Mouse (Mus musculus): Measurements from ENCODE around the gene Pappa2.

The Pappa2 gene

DNA sequence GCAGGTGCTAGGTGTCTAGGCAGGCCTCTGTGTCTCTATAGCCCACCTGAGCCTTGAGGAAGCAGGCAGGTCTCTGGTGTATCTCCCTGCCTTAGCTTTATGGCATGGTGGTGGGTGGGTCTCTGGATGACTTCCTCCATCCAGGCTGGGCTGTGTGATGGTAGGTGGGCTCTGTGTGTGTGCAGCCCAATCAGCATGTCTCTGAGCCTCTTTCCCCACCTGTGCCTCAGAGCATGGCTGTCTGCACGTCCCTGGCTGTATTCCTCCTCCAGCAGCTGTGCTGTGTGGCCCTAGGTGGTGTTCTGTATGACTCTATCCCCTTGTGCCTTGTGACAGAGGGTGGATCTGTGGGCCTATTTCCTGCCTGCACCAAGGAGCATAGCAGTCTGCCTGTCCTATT, at the start of gene Pappa2:
TSS of gene Pappa2 (minus strand) at position 101 of the 400 bp plus-strand sequence.
- DNase-seq (ENCODE audit: low spot score), result no peak

DNA sequence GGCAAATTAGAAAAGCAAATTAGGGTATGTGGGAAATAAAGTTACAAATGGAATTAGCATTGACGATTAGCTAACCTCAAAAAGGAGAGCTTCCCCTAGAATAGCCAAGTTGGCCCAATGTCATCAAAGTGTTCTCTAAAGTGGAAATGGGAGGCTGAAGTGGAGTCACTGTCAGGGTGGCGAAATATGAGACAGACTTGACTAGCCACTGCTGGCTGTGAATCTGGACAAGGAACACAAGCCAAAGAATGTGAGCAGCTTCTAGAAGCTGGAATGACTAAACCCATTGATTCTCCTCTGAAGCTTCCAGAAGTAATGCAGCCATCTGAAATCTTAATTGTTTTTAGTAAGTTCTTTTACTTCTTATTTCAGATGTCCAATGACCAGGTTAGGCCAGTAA, 48.8 kb upstream of the Pappa2 start:
- no peak for DNase-seq (ENCODE audit: low spot score)

DNA sequence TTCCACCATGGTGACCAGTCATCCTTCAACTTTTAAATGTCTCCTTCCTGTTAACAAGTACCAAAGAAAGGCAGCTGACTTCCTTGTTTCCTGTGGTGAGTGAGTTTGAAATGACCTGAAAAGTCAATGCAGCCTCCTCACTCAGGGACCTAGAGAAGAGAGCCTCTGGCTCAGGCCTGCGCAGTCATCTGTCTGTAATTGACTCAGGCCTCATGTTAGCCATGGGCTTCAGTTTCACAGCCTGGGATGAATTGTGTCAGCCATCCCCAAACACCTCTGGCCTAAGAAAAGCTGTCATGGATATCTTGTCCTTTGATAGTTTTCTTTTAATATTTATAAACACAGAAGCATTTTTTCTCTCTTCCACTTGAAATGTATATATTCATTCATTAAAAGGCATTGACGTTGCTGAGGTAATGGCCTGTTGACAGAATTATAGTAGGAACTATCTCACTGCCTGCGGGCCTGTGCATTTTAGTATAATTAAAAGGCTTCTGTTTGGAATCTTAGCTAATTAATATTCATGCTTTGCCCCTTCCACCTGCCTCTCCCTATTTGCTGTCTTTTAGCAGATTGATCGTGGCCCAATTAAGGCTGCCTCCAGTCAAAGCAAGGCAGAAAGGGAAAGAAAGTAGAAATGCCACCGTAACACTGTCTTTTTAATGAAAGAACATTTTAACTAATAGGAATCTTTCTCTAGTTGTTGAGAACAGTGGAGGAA, 34.8 kb upstream of the Pappa2 start:
- DNase-seq (ENCODE audit: low spot score), result no peak

GRCm38 (mm10) chr1:158987042-158987441, 6.8 kb upstream of the Pappa2 start:
- no peak for DNase-seq (ENCODE audit: low spot score)

DNA sequence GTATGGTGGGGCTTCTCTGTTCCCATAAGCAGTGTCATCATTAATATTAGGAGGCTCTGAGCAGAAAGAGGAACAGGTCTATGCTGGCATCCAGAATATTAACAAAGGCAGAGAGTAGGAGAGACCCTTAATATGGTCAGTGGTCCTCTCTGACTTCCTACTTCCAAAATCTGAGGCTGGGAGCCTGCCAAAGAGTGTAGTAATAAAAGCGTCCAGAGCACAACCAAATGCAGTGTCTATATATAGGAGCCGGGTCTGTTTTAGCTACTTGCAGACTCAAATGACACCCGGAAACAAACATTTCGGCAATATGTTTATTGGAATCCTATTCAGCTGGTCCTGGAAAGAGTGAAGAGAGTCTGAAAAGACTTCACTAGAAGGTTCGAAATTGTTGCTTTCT, 17.9 kb downstream of the Pappa2 start:
- DNase-seq (ENCODE audit: low spot score), result no peak

DNA sequence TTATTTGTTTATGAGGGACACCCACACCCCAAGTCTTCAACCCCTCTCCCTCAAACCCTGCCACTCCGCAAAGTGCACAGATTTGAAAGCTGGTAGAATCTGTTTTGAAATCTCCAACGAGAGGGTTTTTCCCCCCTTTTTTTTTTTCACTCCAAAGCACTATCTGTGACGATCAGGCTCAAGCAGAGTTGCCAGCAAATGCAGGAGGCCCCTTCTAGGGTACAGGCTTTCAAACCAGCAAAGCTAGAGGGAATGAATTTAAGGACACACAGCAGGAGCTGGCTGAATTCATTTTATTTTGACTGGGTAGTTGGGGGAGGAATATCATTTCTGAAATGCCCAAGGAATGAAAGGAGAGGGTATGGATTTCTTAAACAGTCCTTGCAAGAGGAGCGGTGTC, 19.3 kb downstream of the Pappa2 start:
- DNase-seq (ENCODE audit: low spot score), result peak; percentile 24

DNA sequence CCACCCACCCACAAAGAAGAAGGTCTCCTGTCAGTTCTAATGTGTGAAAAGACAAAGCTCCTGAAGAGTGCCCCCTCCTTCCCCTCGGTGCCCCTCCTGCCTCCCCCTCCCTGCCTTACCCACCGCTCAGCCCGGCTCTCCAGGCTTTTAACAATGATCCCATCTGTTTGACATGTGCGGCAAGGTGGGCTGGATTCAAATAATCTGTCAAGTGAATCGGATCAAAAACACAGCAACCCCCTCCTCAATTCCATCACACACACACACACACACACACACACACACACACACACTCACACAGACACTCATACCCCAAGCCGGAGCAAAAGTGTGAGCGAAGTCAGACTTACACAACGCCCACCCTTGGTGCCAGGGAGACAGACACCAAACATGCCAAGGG, 19.7 kb downstream of the Pappa2 start:
- peak; percentile 41 for DNase-seq (ENCODE audit: low spot score)

GRCm38 (mm10) chr1:158956361-158956760, 23.9 kb downstream of the Pappa2 start:
- no peak for DNase-seq (ENCODE audit: low spot score)

DNA sequence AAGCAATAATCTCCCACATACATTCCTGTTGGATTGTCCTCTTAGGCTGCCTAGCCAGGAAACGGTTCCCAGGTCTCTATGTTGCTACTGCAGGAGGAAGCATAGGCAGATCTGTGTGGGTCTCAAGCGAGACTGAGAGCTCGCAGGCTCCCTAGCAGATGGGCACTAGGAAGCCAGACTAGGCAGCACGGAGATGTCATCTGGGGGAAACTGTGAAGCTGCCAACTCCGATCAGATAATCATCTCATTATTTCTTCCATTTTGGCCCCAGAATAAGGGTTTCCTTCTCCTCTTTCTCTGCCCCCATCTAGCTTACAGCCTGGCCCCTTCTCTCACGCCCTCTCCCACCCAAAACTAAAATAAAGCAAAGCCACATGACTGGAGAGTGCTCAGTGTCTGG, 25.5 kb downstream of the Pappa2 start:
- DNase-seq (ENCODE audit: low spot score), result no peak

DNA sequence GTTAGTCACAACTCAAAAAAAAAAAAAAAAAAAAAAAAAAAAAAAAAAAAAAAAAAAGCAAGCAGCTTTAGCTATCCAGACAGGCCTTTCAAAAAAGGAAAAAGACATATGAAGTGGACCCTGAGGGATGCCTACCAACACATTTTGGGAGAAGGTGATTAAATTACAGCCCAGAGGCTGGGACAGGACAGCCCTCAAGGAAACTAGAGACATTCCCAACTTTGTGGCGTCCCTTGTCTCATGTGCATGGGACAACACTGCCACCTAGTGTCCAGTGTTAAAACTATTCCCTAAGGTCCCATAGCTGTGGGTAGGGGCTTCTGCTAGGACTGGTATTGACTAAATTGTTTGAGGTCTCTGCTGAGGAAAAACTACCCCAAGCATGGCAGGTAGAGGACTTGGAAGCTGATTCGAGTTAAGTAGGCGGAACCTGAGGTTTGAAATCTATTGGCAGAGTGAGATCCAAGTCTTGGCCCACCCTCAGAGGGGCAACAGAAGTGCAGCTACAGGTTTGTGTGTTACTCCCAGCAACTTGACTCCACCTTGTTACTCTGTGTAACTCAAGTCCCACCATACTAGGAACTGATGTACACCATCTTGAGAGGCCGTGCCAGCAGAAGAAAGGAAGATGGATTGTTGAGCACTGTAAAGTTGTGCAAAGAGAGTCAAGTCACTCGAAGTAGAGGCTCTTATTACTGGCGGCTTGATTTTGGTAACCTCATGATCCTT, 26.6 kb downstream of the Pappa2 start:
- DNase-seq (ENCODE audit: low spot score), result peak; percentile 91

DNA sequence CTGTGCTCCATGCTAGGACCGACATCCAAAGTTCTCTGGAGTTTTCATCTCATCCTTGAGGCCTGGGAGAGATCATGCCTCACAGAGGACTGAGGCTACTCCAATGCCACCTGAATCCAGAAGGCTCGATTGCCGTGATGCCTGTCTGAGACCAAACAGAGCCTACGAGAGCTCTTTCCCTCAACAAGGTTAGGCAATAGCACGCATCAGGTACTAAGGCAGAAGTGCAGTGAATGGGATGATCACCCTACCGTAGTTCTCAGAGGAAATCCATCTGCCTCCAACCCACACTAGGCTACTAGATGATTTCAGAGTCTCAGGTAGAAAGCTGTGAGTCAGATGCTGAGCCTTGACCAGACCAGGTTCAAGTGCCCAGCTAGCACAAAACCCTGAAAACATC, 31.2 kb downstream of the Pappa2 start:
- DNase-seq (ENCODE audit: low spot score), result no peak

DNA sequence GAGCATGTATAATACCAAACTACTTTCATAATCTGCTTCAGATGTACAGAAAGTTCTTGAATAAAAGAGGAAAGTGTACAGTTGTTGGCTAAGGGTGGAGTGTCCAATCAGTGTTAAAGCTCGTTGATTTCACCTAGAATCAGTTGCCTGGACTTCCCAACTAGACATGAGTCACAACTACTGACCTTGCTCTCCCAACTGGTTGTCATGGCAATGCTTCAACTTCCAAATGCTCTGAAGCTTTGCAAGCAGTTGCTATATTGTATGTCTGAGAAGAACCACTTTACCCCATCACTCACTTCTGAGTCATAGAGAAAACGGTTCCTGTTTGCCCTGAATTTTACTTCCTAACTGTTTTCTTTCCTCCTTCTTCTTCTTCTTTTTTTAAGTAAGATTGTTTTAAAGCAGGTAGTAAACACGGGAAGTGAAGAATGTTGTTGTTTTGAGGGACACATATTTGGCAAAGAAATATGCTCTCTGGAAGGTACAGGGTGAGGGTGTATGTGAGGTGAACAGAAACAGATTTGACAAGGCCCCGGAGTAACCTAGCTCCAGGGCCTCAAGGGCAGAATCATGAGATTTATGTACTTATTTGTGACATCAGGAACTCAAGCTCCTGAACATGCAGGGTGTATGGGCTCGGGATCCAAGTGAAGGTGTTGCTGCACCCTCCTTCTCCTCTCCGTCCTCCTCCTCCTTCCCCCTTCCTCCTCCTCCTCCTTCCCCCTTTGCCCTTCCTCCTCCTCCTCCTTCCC, 32.1 kb downstream of the Pappa2 start:
- no peak for DNase-seq (ENCODE audit: low spot score)

- no peak for DNase-seq (ENCODE audit: low spot score)
These were observed 35.4 kb downstream of the Pappa2 start for GRCm38 (mm10) chr1:158944936-158945335.

DNA sequence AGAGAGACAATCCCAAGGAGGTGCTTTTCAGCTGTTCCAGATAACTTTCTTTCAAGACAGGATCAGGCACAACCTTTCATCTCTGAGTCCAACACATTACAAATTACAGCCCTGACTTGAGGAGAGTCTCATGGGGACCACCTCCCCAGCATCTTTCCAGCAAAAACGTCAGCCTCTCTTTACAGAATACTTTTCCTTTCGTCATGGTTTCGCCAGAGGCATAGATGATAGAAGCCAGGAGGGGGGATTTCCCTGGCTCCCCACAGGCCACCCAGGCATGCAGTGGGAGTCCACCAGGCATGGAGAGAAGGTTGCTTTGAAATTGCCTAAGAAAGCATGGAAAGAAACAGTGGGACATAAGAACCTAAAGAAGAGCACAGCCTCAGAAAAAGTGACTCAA, 37.4 kb downstream of the Pappa2 start:
- no peak for DNase-seq (ENCODE audit: low spot score)

GRCm38 (mm10) chr1:158940966-158941365, 39.3 kb downstream of the Pappa2 start:
- peak; percentile 64 for DNase-seq (ENCODE audit: low spot score)

GRCm38 (mm10) chr1:158934447-158934846, 45.8 kb downstream of the Pappa2 start:
- DNase-seq (ENCODE audit: low spot score), result no peak

- DNase-seq (ENCODE audit: low spot score), result no peak
These were observed 49.0 kb downstream of the Pappa2 start for GRCm38 (mm10) chr1:158931202-158931827.

DNA sequence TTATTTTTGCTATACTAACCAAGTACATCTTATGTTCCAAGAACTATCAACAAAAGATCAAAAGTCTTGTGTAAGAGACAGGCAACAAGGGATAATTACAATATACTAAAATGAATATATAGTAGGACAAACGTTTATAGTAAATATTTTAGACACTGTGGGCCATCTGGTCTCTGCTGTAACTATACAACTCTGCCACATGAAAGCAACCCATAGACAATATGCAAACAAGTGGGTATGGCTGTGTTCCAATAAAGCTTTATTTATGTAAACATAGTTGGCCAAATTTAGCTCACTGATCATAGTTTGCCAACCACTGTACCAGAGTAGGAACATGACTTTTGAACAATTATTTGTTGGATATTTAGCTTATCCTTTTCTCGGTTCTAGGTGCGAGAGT, 50.9 kb downstream of the Pappa2 start:
- DNase-seq (ENCODE audit: low spot score), result no peak

- no peak for DNase-seq (ENCODE audit: low spot score)
These were observed 59.8 kb downstream of the Pappa2 start for GRCm38 (mm10) chr1:158920451-158920850.

GRCm38 (mm10) chr1:158918890-158919289, 61.4 kb downstream of the Pappa2 start:
- no peak for DNase-seq (ENCODE audit: low spot score)

DNA sequence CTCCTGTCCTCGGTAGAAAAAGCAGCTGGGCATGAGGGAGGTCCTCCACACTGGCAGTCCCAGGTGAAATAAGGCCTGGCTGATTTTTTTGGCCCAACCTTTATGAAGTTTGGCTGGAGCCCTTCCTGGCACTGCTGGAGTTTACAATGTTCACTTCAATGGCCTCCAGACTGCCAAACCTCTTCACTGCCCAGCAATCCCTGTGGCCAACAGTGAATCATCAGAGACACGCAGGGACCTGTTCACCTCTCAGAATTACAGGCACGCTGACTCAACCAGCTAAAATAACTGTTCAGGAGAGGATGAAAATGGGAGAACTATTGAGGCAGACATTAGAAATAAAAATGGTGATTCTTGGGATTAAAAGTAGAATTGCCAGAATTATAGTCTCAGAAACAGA, 63.2 kb downstream of the Pappa2 start:
- no peak for DNase-seq (ENCODE audit: low spot score)

GRCm38 (mm10) chr1:158915592-158915991, 64.7 kb downstream of the Pappa2 start:
- DNase-seq (ENCODE audit: low spot score), result no peak
